Mouse (Mus musculus) erythroid progenitor cell, adult 5-6 weeks (primary cell): ENCODE measurements around the gene Gast. TPM values are rescaled to one million over a fixed set of nuclear protein-coding genes. Genes with fewer than 3 reads are reported as not detected.
"Not testable (repeated sequence)": the region's sequence is repeated elsewhere in the genome, so short reads cannot be mapped to it uniquely, and the experiment has no call there.

ENCODE experiments used
- ATAC-seq: replicated peaks from 2 replicates; pipeline ENCODE4 v1.8.0; 2016; ENCODE audit warnings: moderate number of reproducible peaks, mild to moderate bottlenecking, moderate TSS enrichment, inconsistent platforms; ENCODE audit not compliant: poor library complexity, low FRiP score, severe bottlenecking
- total RNA-seq, 2 experiments: library from RNA; stranded (forward) in 1 of 2; stranded (reverse) in 1 of 2; fragments of 150-400 nt in 1 of 2; fragments of 186-747, 209-891 nt in 1 of 2; gene quantifications; 2 replicates each; pipeline versions ENCODE4 v1.2.3 to v1.2.4; 2015 to 2017; ENCODE audit warnings: low replicate concordance in 2 of 2

Gene Gast
- total RNA-seq, 2 experiments from 2014 or later = not detected

DNA sequence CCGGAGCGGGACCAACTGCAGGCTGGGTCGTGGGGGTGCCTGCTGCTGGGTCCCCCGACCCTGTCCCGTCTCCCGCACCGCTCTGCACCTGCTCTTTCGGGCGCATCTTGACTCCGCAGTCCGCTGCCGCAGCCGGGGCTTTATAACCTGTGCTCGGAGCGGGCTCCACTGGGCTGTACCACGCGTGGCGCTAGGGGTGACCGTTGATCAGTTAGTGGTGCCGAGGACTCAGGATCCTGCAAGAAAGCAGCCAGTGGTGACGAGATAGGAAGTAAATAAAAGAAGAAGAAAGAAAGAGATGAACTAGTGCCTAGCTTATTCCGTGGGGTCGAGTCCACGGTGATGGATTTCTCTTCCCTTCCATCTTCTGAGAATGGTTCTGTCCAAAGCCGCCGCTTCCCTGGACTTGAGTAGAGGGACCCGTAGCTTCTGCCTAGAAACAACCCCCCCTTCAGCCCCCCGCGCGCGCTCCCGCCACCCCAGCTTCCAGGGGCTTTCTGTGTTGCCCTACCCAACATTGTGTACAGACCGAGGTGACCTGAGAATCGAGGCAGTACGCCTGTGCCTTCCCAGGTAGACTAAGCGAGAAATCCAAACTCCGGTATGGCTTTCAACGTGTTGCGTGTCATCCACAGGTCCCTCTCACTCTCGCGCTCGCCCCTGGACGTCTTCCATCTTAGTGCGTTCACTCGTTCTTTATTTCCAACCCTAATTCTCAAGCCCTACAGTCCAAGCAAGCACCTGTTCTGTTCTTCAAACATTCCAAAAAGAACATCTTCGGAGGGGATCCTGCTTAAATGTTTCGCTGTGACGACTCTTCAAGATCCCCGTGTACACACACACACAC lies 22.0 kb downstream of the Gast start, which contains the start of gene Hap1:
Gene Hap1, minus strand, starts transcription at position 157 of the 847 bp plus-strand sequence.
- no peak for ATAC-seq

DNA sequence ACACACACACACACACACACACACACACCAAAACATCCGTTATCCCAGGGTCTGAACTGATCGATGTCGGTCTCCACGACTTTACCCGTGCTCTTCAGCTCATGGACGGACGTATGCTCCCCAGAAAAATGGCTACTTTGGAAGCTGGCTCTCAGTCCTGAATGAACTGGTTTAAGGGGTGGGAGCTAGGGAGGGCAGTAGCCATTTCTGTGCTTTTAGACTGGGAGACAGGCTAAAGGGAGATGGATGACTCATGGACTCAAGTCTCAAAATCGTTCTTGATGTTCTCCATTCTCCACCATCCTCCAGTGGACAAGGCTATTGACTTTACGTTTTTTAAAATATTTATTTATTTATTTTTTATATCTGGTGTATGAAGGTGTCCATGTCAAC lies 22.6 kb downstream of the Gast start:
- ATAC-seq = no peak

DNA sequence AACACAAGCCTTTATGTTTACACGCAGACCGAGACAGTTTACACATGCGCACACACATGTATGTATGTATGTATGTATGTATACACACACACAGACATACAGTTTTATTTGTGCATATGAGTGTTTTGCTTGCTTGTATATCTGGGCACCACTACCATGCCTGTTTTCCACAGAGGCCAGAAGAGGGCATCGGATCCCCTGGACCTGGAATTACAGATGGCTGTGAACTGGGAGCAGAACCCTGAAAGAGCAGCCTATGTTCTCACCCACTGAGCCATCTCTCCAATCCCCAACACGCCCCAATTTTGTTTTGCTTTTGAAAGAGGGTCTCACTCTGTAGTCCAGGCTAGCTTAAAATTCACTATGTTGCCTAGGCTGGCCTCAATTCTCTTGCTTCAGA lies 23.2 kb downstream of the Gast start:
- no peak for ATAC-seq

DNA sequence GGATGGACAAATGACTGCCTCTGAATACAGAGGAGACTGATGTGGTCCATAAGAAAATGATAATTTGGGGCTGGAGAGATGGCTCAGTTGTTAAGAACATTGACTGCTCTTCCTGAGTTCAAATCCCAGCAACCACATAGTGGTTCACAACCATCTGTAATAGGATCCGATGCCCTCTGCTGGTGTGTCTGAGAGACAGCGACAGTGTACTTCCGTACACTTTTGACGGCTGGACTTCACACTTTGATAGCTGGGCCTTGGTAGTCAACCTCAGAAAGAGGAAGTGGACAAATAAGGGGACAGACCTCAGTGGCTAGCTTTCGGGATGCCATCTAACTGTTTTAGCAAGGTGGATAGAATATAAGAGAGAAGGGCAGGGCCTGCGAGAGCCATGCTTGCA lies 26.0 kb downstream of the Gast start:
- no peak for ATAC-seq

DNA sequence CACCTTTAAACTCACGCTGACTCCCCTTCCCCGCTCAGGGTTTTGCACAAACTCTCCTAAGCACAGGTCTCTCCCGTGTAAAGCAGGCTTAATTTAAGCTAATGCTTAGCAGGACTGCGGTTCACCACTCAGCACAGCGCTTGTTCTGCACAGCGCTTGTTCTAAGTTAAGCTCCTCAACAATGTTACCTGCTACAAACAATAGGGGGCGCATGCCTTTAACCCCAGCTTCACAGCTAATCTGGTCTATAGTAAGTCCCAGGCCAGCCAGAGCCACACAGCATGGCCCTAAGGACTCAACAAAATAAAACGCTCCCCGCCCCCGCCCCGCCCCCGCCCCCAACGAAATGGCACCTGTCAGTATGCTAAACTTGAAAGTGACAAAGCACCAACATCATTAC lies 26.9 kb downstream of the Gast start:
- ATAC-seq = not testable (repeated sequence)

DNA sequence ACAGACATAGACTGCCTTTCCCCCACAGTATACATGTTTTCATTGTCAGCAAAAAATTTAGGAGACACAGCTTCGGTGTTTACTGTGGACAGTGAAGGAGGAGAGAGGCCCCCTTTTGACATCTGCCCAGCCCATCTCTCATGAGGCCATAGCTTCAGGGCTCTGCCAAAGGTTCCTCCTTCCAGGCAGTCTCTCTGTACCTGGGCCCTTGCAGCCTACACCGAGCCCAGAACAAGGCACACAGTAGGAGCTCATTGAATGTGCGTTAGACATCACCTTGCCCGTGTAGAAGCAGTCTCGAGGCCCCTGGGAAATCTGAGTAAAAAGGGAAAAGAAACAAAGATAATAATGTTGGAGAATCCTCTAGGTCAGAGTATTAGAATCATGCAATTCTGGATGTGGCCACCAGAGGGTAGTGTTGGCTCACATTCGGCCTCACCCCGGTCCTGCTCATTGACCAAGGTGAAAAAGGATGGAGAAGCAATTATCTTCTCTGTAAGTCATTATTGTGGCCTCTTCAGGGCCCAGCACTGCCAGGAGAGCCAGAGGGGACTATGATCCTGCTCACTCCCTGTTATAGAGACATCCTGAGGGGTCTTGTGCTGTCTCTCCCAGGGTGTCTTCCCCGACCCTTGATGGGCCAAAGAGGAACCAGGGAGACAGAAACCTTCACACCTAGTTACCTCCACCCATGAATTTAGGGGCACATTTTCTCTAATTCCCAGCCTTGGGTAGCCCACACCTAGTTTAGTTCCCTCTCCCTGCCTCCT lies 28.2 kb downstream of the Gast start:
- peak; percentile 63; the same call in 1 of the 2 replicates for ATAC-seq

DNA sequence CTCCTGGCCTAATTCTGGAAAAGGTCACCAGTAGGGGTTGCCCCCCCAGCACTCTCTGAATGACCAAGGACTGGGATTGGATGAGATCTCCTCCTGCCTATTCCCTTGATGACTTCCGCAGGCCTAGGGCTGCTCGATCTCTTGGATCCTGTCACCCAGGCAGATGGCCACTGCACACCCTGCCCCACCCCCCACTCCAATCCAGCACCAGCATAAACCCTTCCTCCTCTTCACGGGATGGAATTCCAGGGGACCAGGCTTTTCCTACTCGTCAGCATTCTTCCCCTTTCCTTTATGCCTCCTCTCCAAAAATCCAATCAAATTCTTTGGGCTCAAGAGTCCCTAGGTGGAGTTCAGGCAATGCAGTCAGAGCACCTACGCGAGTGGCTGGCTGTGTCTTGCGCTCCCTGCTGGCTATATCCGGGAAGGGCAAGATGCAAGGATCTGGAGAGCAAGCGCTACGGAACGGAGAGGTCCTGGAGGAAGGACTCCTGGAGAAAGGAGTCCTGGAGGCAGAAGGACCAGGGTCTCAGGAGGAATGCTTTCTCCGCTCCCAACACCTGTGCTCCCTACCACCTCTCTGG lies 28.9 kb downstream of the Gast start:
- ATAC-seq = peak; percentile 50

DNA sequence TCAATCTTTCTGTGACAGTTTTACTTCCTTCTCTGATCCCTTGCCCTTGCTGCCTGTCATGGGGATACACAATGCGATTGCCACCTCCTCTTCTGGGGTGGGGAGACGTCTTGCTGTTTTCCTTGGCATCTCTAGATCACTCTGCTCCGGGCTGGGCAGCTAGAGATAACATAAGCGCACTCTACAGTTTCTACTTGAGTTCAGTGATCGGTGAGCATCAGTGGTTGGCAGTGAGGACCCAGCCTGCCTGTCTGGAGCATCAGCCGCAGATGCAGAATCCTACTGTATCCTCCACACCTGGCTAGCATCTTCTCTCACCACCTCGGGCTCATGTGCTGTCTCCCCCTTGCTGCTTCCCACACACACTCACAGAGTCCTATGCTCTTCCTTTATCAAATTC lies 34.9 kb downstream of the Gast start:
- ATAC-seq = no peak

DNA sequence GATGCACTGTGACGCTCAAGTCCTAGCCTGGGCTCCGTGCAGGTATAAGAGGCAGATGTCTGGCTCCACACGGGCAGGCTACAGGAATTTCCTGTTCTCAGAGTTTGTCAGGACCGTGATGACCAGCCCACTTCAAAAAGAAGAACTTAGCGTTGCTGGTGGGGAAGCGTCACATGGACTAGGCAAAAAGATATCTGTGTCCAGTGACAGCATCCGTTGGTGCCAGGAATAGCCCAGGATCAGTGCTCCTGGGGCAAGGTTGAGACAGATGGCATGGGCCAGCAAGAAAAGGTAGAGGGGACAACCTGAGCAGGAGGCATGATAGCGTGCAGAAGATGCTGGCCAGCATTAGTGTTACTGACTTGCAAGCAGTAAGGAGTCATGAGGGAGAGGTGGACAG lies 35.6 kb downstream of the Gast start:
- ATAC-seq = no peak

DNA sequence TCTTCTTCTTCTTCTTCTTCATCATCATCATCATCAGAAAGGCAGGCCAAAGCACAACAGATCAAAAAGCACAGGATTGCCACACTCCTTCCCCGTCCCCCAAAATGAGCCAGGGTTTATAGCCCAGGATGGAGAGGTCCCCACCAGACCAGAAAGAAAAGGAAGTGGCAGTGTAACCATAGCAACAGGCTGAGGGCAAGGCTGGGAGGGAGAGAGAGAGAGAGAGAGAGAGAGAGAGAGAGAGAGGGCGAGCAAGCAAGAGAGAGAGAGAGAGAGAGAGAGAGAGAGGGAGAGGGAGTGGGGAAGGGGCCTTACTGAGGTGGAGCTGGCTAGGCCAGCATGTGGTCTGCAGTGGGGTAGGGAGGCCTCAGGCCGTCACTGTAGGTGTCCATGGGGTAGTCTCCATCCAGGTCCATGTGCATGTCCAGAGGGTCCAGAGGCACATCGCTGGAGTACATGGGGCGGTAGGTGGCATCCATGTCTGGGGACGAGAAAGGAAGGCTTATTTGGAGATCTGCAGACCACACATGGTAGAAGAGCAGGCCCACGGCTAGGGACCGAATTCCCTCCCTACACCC lies 37.9 kb downstream of the Gast start:
- ATAC-seq = no peak

DNA sequence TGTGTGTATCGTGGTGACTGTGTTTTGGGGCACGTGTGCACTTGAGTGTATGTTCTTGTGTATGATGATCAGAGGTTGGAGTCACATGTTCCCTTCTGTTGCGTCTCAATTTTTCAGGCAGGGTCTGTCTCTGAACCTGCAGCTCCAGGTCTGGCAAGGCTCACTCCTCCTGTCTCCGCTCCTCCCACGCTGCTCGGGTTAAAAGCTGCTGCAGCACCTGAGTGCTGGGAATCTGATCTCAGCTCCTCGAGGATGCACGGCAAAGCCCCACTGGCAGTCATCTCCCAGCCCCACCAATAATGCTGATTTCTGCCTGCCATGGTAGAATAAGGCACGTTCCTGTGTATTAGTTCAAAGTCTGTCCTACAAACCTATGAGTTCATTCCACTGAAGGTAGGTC lies 40.9 kb downstream of the Gast start:
- ATAC-seq = no peak

DNA sequence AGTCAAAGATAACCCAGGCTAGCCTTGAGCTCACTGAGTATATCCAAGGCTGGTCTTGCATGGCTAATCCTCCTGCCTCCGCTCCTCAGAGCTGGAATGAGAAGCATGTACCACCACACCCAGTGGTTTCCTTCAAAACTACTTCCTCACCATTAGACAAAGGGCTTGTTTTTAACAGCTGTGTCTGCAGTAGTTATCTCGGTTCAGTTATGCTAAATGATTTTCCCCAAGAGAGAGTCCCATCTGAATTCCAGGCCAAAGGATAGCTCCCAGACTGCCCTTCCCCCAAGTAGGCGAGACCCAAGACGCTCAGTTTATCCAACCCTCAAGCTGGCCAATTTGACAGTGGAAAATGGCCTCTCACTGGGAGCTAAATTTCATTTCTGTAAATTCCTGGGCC lies 41.8 kb downstream of the Gast start:
- ATAC-seq = no peak

DNA sequence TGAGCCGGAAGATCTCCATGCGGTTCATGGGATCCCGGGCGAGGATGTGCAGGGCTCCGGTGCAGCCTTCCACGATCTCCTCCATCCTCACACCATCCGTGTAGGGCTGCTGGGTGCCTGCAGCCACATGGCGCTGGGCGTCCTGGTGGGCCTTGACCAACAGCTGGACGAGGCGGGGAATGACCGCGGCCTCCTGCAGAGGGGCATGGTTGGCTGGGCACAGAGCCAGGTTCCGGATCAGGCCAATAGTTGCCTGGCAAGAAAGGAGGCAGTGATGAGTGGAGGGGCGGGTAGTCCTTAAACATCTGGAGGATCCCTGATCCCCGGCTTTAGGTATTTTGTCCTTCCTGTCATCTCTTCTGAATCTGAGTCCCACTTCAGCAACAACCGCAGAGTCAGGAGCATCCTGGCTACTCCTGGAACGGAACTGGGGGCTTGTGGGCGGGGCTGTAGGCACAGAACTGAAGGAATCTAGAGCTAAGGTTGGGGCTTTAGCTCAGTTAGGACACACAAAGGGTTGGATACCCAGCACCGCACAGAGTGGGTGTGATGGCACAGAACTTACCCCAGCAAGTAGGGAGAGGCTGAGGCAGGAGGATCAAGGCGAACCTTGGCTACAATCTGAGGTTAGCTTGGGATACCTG lies 42.7 kb downstream of the Gast start:
- ATAC-seq = no peak

DNA sequence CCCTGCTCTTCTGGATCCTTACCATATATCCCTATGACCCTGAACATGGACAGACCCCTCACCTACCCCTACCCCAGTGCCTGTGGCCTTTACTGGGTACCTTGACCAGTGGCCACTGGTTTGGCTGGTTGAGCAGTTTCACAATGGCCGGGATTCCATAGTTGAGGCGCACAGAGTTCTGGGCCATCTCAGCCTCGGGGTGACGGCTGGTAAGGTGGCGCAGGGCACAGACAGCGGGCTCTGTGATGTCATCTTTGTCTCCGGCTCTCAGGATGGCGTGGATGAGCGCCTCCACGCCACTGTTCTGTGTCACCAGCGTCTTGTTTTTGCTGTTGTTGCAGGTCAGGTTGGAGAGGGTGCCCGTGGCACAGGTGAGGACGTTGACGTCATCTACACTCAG lies 43.8 kb downstream of the Gast start:
- ATAC-seq = no peak

DNA sequence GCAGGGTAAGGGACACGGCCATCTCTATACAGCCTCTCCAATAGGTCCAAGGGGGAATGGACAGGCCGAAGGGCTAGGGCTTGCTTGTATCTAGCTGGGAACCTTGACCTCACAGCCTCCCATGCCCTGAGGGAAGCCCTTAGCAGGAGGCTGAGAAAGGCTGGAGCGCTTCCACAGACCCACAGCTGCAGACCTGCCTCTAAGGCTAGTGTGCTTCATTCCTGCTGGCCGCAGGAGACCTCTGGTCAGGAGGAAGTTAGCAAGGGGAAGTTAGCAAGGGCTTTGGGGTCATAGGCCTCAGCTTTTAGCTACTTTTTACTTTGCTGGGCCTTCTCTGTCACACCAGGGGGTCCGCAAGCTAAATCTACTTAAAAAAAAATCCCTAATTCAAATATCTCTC lies 44.2 kb downstream of the Gast start:
- no peak for ATAC-seq

DNA sequence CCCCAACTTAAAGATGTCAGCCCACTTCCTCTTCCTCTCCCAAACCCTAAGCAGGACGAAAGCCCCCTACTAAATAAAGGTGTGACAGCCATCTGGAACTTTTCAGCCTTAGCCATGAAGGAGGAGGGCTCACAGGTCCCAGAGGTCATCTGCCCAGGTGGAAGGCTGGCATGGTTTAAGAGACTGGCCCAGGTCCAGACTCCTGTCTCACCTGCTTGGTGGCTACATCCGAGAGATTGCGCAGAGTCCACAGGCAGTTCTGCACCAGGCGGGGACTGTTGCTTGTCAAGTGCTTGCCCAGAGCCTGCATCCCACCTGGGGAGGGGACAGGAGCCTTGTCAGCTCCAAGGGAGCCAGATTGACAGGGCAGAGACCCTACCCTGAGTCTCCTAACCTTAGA lies 45.1 kb downstream of the Gast start:
- no peak; the same call in 1 of the 2 replicates for ATAC-seq

DNA sequence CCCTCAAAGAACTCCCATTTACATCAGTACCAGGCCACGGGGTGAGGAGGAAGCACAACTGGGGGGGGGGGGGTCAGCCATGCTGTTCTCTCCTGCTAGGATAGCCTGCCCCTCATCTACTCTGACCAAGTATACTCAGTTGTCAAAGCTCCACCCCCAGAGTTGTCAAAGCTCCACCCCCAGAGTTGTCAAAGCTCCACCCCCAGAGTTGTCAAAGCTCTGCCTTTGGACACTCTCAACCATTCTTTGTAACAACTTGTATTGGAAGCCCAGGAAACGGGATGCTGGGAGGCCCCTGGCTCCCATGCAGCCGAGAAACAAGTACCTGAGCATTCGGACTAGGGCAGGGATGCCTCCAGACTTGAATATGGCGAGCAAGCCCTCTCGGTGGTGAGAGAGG lies 48.5 kb downstream of the Gast start:
- no peak for ATAC-seq

DNA sequence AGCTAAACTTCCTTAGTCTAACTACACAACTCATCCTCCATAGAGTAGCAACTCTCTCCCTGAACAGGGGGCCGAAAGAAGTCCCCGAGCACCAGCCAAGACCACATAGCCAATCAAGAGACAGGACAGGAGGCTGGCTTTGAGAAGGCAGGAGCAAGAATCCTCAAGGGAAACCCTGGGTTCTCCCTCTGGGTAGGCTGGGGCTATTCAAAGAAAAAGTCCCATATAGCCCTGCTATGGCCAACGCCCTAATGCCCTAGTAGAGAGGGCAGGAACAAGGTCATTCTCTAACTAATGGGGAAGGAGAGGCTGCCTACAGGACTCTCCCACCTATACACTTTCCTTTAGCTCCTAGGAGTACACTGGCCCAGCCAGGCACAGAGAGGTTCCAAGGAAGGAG lies 50.8 kb downstream of the Gast start:
- no peak for ATAC-seq

DNA sequence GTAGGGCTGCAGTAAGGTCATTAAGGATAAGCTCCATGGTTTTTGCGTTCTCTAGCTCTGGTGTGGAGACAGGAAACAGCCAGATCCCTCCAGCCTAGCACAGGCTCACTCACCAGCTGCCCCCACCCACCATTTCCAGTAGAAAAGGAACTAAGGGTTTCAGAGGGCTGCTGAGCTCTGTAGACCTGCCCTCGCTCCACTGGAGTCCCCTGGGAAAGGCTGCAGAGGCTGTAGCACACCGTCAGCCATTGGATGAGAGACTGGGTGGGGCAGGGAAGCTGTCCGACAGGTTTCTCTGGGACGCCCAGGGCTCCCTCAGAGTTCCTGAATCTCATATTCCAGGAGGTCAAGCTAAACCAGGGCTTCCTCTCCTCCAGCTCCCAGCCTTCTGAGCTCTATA lies 52.4 kb downstream of the Gast start:
- no peak for ATAC-seq
